Mouse (Mus musculus) ES-Bruce4 (cell line): Measurements from ENCODE around the gene Meis2.

ENCODE experiments used
- CTCF ChIP-seq: IDR thresholded peaks from one replicate; pipeline ENCODE4 v1.8.1; 2011; ENCODE audit warnings: low read depth, low read length
- POLR2A ChIP-seq: IDR thresholded peaks from one replicate; pipeline ENCODE4 v1.8.1; 2011; ENCODE audit warnings: low read length; ENCODE audit not compliant: insufficient read depth

DNA sequence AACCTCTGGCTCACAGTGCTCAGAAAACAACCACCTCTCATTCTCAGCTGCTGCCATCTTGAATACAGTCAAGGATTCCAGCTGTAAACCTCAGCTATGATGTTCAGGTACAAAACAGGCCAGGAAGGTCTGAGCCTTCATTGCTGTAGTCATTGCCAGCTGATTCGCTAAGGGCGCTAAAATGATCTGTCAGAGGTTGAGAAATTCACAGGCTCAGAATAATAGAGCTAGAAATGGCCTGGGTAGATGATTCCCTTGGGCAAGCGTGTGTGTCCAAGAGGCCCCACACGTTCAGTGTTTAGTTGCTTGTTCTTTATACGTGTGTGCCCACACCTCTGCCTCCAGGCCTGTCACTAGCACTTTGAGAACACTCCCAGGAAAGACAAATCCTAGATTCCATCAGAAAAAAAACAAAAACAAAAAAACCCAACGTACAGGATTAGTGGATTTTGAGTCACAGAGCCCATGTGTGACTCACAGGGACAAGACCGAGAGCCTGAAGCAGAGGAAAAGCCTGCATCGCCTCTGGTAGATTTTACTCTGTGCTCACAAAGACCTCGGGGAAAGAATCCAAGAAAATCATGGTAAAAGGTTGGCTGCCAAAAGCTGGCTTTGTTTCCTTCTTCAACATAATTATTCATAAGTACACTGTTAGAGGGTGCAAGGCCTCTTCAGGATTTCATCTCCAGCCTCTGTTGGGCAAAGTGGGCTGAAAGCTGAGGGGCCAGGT is 95.4 kb downstream of the Meis2 start:
- TF ChIP-seq CTCF (no peak), POLR2A (no peak)
